Mouse (Mus musculus) spleen, adult 2 months (tissue): ENCODE results near the gene Krt34.

Experiments
- CTCF ChIP-seq: fragments of 200-500 bp; IDR thresholded peaks from 2 replicates; pipeline ENCODE4 v1.5.1; 2011; ENCODE audit warnings: mild to moderate bottlenecking, inconsistent platforms; ENCODE audit not compliant: insufficient read depth, insufficient read length, insufficient replicate concordance; ENCODE audit errors: extremely low read depth
- POLR2A ChIP-seq: fragments of 200-500 bp; IDR thresholded peaks from 2 replicates; pipeline ENCODE4 v1.6.1; 2011; ENCODE audit warnings: low read depth, low read length, inconsistent platforms

DNA sequence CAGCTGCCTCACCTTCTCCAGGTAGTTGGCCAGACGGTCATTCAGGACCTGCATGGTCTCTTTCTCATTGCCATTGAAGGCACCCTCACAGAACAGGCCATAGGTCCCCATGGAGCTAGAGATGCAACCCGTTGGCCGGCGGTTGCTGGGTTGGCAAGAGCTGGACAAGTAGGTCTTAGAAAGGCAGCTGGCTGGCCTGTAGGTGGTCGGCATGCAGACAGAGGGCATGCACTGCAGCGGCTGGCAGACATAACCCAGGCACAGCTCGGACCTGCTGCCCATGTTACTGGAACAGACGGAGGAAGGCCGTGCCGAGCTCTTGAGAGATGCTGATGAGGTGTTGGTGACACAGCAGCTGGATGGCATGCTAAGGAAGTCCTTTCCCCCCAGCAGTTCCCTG, 46.5 kb upstream of the Krt34 start, which contains the start of gene Krt32:
- TF ChIP-seq CTCF (no peak), POLR2A (no peak)
